In the genomic region with DNA sequence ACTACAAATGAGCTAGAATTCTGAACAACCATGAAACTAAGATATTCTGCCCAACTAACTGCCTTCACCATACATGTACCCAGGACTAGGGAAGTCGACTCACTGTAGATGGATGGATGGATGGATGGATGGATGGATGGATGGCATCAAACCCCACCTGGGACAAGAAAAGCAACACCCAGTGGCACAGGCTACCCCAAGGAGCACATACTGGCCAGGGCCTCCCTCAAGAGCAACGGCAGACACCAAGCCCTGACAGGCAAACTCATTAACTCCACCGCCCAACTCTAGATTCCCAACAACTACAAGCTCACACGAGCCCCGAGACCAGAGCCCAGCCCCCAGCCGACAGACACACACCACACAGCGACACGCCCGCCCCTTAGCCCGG, we compare ENCODE assay signal across 17 mouse cellular contexts. TPM values are rescaled to one million over a fixed set of nuclear protein-coding genes. Genes with fewer than 3 reads are reported as not detected.
A peak's percentile ranks its signal among the peaks of the same experiment; 100 is the strongest.
DNase-seq lines count a peak whose midpoint lies in the region; ATAC-seq lines count a peak whose summit lies in the region.
"Had no signal": no experiment of that assay in that cellular context is flagged by ENCODE, and none has a peak within 500 bp of the region (broad histone marks: within the 10 kb centered on the region; RNA-seq: fewer than 3 reads in every experiment).

No protein-coding gene starts in this region.

- peak; percentile 1 for DNase-seq in cerebellum, adult 9-11 months
- DNase-seq in cerebellum, postnatal 25 days = no peak
- DNase-seq in layer of hippocampus, adult 9-11 months = peak; percentile 1
- DNase-seq in layer of hippocampus, postnatal 14 days (ENCODE audit: low spot score in 2 of 2) = no peak
- DNase-seq in embryonic facial prominence, embryonic 14.5 days (ENCODE audit: low spot score) = no peak
- no peak for DNase-seq in kidney, postnatal 14 days
- DNase-seq: adrenal gland, adult 8-10 months had no signal

- no peak overlapping the region for H3K9ac ChIP-seq in hindbrain, embryonic 15.5 days
- H3K9ac ChIP-seq in hindbrain, embryonic 12.5 days = no peak overlapping the region
- H3K9ac ChIP-seq in embryonic facial prominence, embryonic 14.5 days (ENCODE audit: low read depth, low read length) = no peak overlapping the region
- H3K9ac ChIP-seq: forebrain, embryonic 15.5 days; limb, embryonic 13.5 days; liver, embryonic 12.5 days; midbrain, embryonic 12.5 days had no signal

- no peak overlapping the region for H3K4me2 ChIP-seq in hindbrain, embryonic 15.5 days
- no peak overlapping the region for H3K4me2 ChIP-seq in hindbrain, embryonic 12.5 days (replicated peaks)
- H3K4me2 ChIP-seq in embryonic facial prominence, embryonic 14.5 days (ENCODE audit: low read depth, low read length) = no peak overlapping the region
- H3K4me2 ChIP-seq: forebrain, embryonic 15.5 days; limb, embryonic 13.5 days; liver, embryonic 12.5 days; midbrain, embryonic 12.5 days had no signal

- peaks cover 8% of the 10 kb centered on the region; the same call in 1 of the 2 replicates for H3K27me3 ChIP-seq in hindbrain, embryonic 15.5 days
- H3K27me3 ChIP-seq in hindbrain, embryonic 12.5 days = peaks cover 14% of the 10 kb centered on the region
- no peaks in the 10 kb centered on the region for H3K27me3 ChIP-seq in embryonic facial prominence, embryonic 14.5 days (replicated peaks; ENCODE audit: control insufficient read depth, insufficient read depth, low read length)
- H3K27me3 ChIP-seq: forebrain, embryonic 15.5 days had no signal

- no peak overlapping the region for H3K4me3 ChIP-seq in hindbrain, embryonic 15.5 days
- H3K4me3 ChIP-seq in hindbrain, embryonic 12.5 days = no peak overlapping the region
- H3K4me3 ChIP-seq in embryonic facial prominence, embryonic 14.5 days (ENCODE audit: low read depth, low read length) = no peak overlapping the region
- H3K4me3 ChIP-seq: forebrain, embryonic 15.5 days; limb, embryonic 13.5 days; liver, embryonic 12.5 days; midbrain, embryonic 12.5 days had no signal

- H3K27ac ChIP-seq in hindbrain, embryonic 15.5 days (replicated peaks) = no peak overlapping the region
- H3K27ac ChIP-seq in hindbrain, embryonic 12.5 days = no peak overlapping the region
- no peak overlapping the region for H3K27ac ChIP-seq in embryonic facial prominence, embryonic 14.5 days (replicated peaks; ENCODE audit: low read depth, low read length)
- H3K27ac ChIP-seq: forebrain, embryonic 15.5 days; limb, embryonic 13.5 days; liver, embryonic 12.5 days; midbrain, embryonic 12.5 days had no signal

- no peaks in the 10 kb centered on the region for H3K4me1 ChIP-seq in hindbrain, embryonic 15.5 days (replicated peaks)
- H3K4me1 ChIP-seq in hindbrain, embryonic 12.5 days = no peaks in the 10 kb centered on the region; the same call in 1 of the 2 replicates
- H3K4me1 ChIP-seq in embryonic facial prominence, embryonic 14.5 days (ENCODE audit: control insufficient read depth, insufficient read depth, low read length) = no peaks in the 10 kb centered on the region
- H3K4me1 ChIP-seq: forebrain, embryonic 15.5 days; limb, embryonic 13.5 days; liver, embryonic 12.5 days; midbrain, embryonic 12.5 days had no signal

- peaks cover 46% of the 10 kb centered on the region for H3K36me3 ChIP-seq in hindbrain, embryonic 15.5 days
- peaks cover 51% of the 10 kb centered on the region for H3K36me3 ChIP-seq in hindbrain, embryonic 12.5 days
- H3K36me3 ChIP-seq in embryonic facial prominence, embryonic 14.5 days (ENCODE audit: control insufficient read depth, insufficient read depth, low read length) = peaks cover 51% of the 10 kb centered on the region

- H3K9me3 ChIP-seq in hindbrain, embryonic 15.5 days = no peaks in the 10 kb centered on the region
- no peaks in the 10 kb centered on the region for H3K9me3 ChIP-seq in hindbrain, embryonic 12.5 days (replicated peaks)
- H3K9me3 ChIP-seq in embryonic facial prominence, embryonic 14.5 days (ENCODE audit: control insufficient read depth, low read length) = no peaks in the 10 kb centered on the region
- H3K9me3 ChIP-seq: forebrain, embryonic 15.5 days; limb, embryonic 13.5 days; liver, embryonic 12.5 days; midbrain, embryonic 12.5 days had no signal

- WGBS in hindbrain, embryonic 15.5 days = 27% methylated on average over 8 of the region's 10 CpGs
- 25% methylated on average over 10 of the region's 10 CpGs for WGBS in hindbrain, embryonic 12.5 days
- WGBS in embryonic facial prominence, embryonic 14.5 days = 35% methylated on average over 2 of the region's 10 CpGs

- ATAC-seq in hindbrain, embryonic 15.5 days (ENCODE audit: low FRiP score, low read depth) = 0 out of 2 replicates have a peak, but pooled peaks have one; percentile 30
- no peak for ATAC-seq in hindbrain, embryonic 12.5 days (ENCODE audit: low FRiP score)
- peak; percentile 62; the same call in 1 of the 2 replicates for ATAC-seq in embryonic facial prominence, embryonic 14.5 days (ENCODE audit: low read depth)
- ATAC-seq: forebrain, embryonic 15.5 days; liver, embryonic 12.5 days had no signal

RNA-seq across cellular contexts. Expression of a gene that starts 18.4 kb away (rescaled TPM):
- 39.0 and 43.3 TPM in 2 replicates for polyA plus RNA-seq in hindbrain, embryonic 15.5 days (2015; fragmentation: Nextera tagmentation; extraction: Ambion mirVana)
- polyA plus RNA-seq in hindbrain, embryonic 12.5 days (2016; fragmentation: Nextera tagmentation; extraction: Ambion mirVana) = 41.7 and 44.6 TPM in 2 replicates
- 10 to 100 TPM; 31.7 to 31.8 TPM for total RNA-seq in layer of hippocampus, postnatal 14 days (2021)
- 27.1 and 30.7 TPM in 2 replicates for polyA plus RNA-seq in embryonic facial prominence, embryonic 14.5 days (2014; fragmentation: Nextera tagmentation; extraction: Ambion mirVana)

RNA-seq across cellular contexts. Expression of a gene that starts 21.7 kb away (rescaled TPM):
- polyA plus RNA-seq in hindbrain, embryonic 15.5 days (2015; fragmentation: Nextera tagmentation; extraction: Ambion mirVana) = 80.1 and 90.3 TPM in 2 replicates
- 48.0 and 48.8 TPM in 2 replicates for polyA plus RNA-seq in hindbrain, embryonic 12.5 days (2016; fragmentation: Nextera tagmentation; extraction: Ambion mirVana)
- total RNA-seq in layer of hippocampus, postnatal 14 days (2021) = 10 to 100 TPM in 1 of 2 experiments, 1 to 10 TPM in 1; 9.9 to 13.8 TPM
- polyA plus RNA-seq in embryonic facial prominence, embryonic 14.5 days (2014; fragmentation: Nextera tagmentation; extraction: Ambion mirVana) = 13.5 and 14.4 TPM in 2 replicates
- total RNA-seq: gastrocnemius, adult 18-20 months; gastrocnemius, postnatal 36 days; heart, adult 8-10 months; heart, postnatal 36 days had no signal

RNA-seq across cellular contexts. Expression of a gene that starts 59.3 kb away (rescaled TPM):
- polyA plus RNA-seq in hindbrain, embryonic 15.5 days (2015; fragmentation: Nextera tagmentation; extraction: Ambion mirVana) = 49.9 and 52.9 TPM in 2 replicates
- 64.7 and 66.5 TPM in 2 replicates for polyA plus RNA-seq in hindbrain, embryonic 12.5 days (2016; fragmentation: Nextera tagmentation; extraction: Ambion mirVana)
- 10 to 100 TPM; 31.2 to 32.5 TPM for total RNA-seq in layer of hippocampus, postnatal 14 days (2021)
- 33.5 and 33.6 TPM in 2 replicates for polyA plus RNA-seq in embryonic facial prominence, embryonic 14.5 days (2014; fragmentation: Nextera tagmentation; extraction: Ambion mirVana)

Comparison
In these comparisons a context has a peak if more than half of its experiments do, and no peak if none do; other contexts are left out.
1. DNase-seq: peak in cerebellum, adult 9-11 months (single experiment) and layer of hippocampus, adult 9-11 months (single experiment); none in cerebellum, postnatal 25 days (0 of 2), layer of hippocampus, postnatal 14 days (0 of 2), embryonic facial prominence, embryonic 14.5 days (single experiment) and kidney, postnatal 14 days (single experiment).